Mouse (Mus musculus): ENCODE measurements around the gene Ano1. TPM values are rescaled to one million over a fixed set of nuclear protein-coding genes. Genes with fewer than 3 reads are reported as not detected.

The Ano1 gene
- polyA plus RNA-seq, 2 experiments: 8.9 to 11.5 TPM

- ATAC-seq (ENCODE audit: low FRiP score, low read depth) (no peak), DNase-seq (ENCODE audit: low spot score) (no peak)
- H3K4me2 ChIP-seq (replicated peaks; ENCODE audit: low read depth, low read length, severe bottlenecking): peak overlapping the region; percentile 83
- no peaks in the 10 kb centered on the region for H3K9me3 ChIP-seq (ENCODE audit: control insufficient read depth, low read length)
- H3K9ac ChIP-seq (ENCODE audit: low read depth, low read length, severe bottlenecking): peak overlapping the region; percentile 95
- 90% methylated on average over 8 of the region's 8 CpGs for WGBS
- no peak overlapping the region for H3K27ac ChIP-seq (replicated peaks; ENCODE audit: low read depth, low read length)
- peaks cover 36% of the 10 kb centered on the region for H3K36me3 ChIP-seq (ENCODE audit: control insufficient read depth, insufficient read depth, low read length)
- H3K4me3 ChIP-seq (replicated peaks; ENCODE audit: low read length): peak overlapping the region; percentile 94
- no peaks in the 10 kb centered on the region for H3K27me3 ChIP-seq (ENCODE audit: control insufficient read depth, insufficient read depth, low read length)
- peaks cover 12% of the 10 kb centered on the region for H3K4me1 ChIP-seq (ENCODE audit: control insufficient read depth, insufficient read depth, low read length)
- no peak for TF ChIP-seq POLR2A (IDR thresholded peaks at IDR 0.05; ENCODE audit: borderline replicate concordance, extremely low read depth, insufficient read depth, insufficient read length)
Observed at GRCm38 (mm10) chr7:144552274-144552673, 199.5 kb downstream of the Ano1 start.

- 82% methylated on average over 1 of the region's 1 CpGs for WGBS
- ATAC-seq (ENCODE audit: low FRiP score, low read depth): no peak
- H3K36me3 ChIP-seq (ENCODE audit: control insufficient read depth, insufficient read depth, low read length): peaks cover 46% of the 10 kb centered on the region
Observed at GRCm38 (mm10) chr7:144550811-144551210, 201.0 kb downstream of the Ano1 start.

GRCm38 (mm10) chr7:144549904-144550566 is 201.7 kb downstream of the Ano1 start:
- no peak overlapping the region for H3K9ac ChIP-seq (ENCODE audit: low read depth, low read length, severe bottlenecking)
- H3K27me3 ChIP-seq (ENCODE audit: control insufficient read depth, insufficient read depth, low read length): no peaks in the 10 kb centered on the region
- TF ChIP-seq POLR2A (IDR thresholded peaks at IDR 0.05; ENCODE audit: borderline replicate concordance, extremely low read depth, insufficient read depth, insufficient read length): no peak
- H3K4me3 ChIP-seq (replicated peaks; ENCODE audit: low read length): no peak overlapping the region
- 96% methylated on average over 2 of the region's 2 CpGs for WGBS
- ATAC-seq (ENCODE audit: low FRiP score, low read depth): no peak
- H3K9me3 ChIP-seq (ENCODE audit: control insufficient read depth, low read length): no peaks in the 10 kb centered on the region
- no peak overlapping the region for H3K27ac ChIP-seq (replicated peaks; ENCODE audit: low read depth, low read length)
- no peak overlapping the region for H3K4me2 ChIP-seq (replicated peaks; ENCODE audit: low read depth, low read length, severe bottlenecking)
- H3K4me1 ChIP-seq (ENCODE audit: control insufficient read depth, insufficient read depth, low read length): peaks cover 12% of the 10 kb centered on the region
- H3K36me3 ChIP-seq (ENCODE audit: control insufficient read depth, insufficient read depth, low read length): peaks cover 47% of the 10 kb centered on the region
- DNase-seq (ENCODE audit: low spot score): no peak

More at GRCm38 (mm10) chr7:144550811-144551210, 201.0 kb downstream of the Ano1 start:
- TF ChIP-seq POLR2A (IDR thresholded peaks at IDR 0.05; ENCODE audit: borderline replicate concordance, extremely low read depth, insufficient read depth, insufficient read length): no peak
- DNase-seq (ENCODE audit: low spot score): no peak
- H3K27me3 ChIP-seq (ENCODE audit: control insufficient read depth, insufficient read depth, low read length): no peaks in the 10 kb centered on the region
- peaks cover 12% of the 10 kb centered on the region for H3K4me1 ChIP-seq (ENCODE audit: control insufficient read depth, insufficient read depth, low read length)
- no peak overlapping the region for H3K9ac ChIP-seq (ENCODE audit: low read depth, low read length, severe bottlenecking)
- no peak overlapping the region for H3K4me3 ChIP-seq (replicated peaks; ENCODE audit: low read length)
- no peak overlapping the region for H3K27ac ChIP-seq (replicated peaks; ENCODE audit: low read depth, low read length)
- H3K4me2 ChIP-seq (replicated peaks; ENCODE audit: low read depth, low read length, severe bottlenecking): no peak overlapping the region
- H3K9me3 ChIP-seq (ENCODE audit: control insufficient read depth, low read length): no peaks in the 10 kb centered on the region

GRCm38 (mm10) chr7:144545231-144545630 is 206.5 kb downstream of the Ano1 start:
- H3K27me3 ChIP-seq (ENCODE audit: control insufficient read depth, insufficient read depth, low read length): no peaks in the 10 kb centered on the region
- H3K9ac ChIP-seq (ENCODE audit: low read depth, low read length, severe bottlenecking): no peak overlapping the region
- no peak overlapping the region for H3K27ac ChIP-seq (replicated peaks; ENCODE audit: low read depth, low read length)
- no peaks in the 10 kb centered on the region for H3K4me1 ChIP-seq (ENCODE audit: control insufficient read depth, insufficient read depth, low read length)
- H3K36me3 ChIP-seq (ENCODE audit: control insufficient read depth, insufficient read depth, low read length): peaks cover 30% of the 10 kb centered on the region
- H3K4me3 ChIP-seq (replicated peaks; ENCODE audit: low read length): no peak overlapping the region
- TF ChIP-seq POLR2A (IDR thresholded peaks at IDR 0.05; ENCODE audit: borderline replicate concordance, extremely low read depth, insufficient read depth, insufficient read length): no peak
- no peak for DNase-seq (ENCODE audit: low spot score)
- ATAC-seq (ENCODE audit: low FRiP score, low read depth): no peak
- H3K9me3 ChIP-seq (ENCODE audit: control insufficient read depth, low read length): no peaks in the 10 kb centered on the region
- no peak overlapping the region for H3K4me2 ChIP-seq (replicated peaks; ENCODE audit: low read depth, low read length, severe bottlenecking)
- WGBS: 92% methylated on average over 3 of the region's 3 CpGs

GRCm38 (mm10) chr7:144541351-144541750 is 210.4 kb downstream of the Ano1 start:
- ATAC-seq (ENCODE audit: low FRiP score, low read depth) (no peak), DNase-seq (ENCODE audit: low spot score) (no peak)
- Histone ChIP-seq H3K4me2 (replicated peaks; ENCODE audit: low read depth, low read length, severe bottlenecking) (no peak overlapping the region), H3K9me3 (ENCODE audit: control insufficient read depth, low read length) (no peaks in the 10 kb centered on the region), H3K4me1 (ENCODE audit: control insufficient read depth, insufficient read depth, low read length) (no peaks in the 10 kb centered on the region), H3K4me3 (replicated peaks; ENCODE audit: low read length) (no peak overlapping the region), H3K27ac (replicated peaks; ENCODE audit: low read depth, low read length) (no peak overlapping the region), H3K27me3 (ENCODE audit: control insufficient read depth, insufficient read depth, low read length) (no peaks in the 10 kb centered on the region), H3K9ac (ENCODE audit: low read depth, low read length, severe bottlenecking) (no peak overlapping the region), H3K36me3 (ENCODE audit: control insufficient read depth, insufficient read depth, low read length) (peaks cover 14% of the 10 kb centered on the region)
- no peak for TF ChIP-seq POLR2A (IDR thresholded peaks at IDR 0.05; ENCODE audit: borderline replicate concordance, extremely low read depth, insufficient read depth, insufficient read length)
- WGBS: 95% methylated on average over 5 of the region's 5 CpGs
